Mouse (Mus musculus) kidney, embryonic 16.5 days (tissue): Measurements from ENCODE around the gene Ascc2. TPM values are rescaled to one million over a fixed set of nuclear protein-coding genes. Genes with fewer than 3 reads are reported as not detected.

Experiments used
- ATAC-seq: fragments of 200-750 bp; cut with Nextera tagmentation; 2 replicates; pipeline ENCODE4 v1.8.0; 2017; ENCODE audit warnings: moderate TSS enrichment; ENCODE audit not compliant: low FRiP score, low TSS enrichment
- H3K27ac ChIP-seq: fragments of 300-500 bp; sonication (generic); 2 replicates; pipeline ENCODE4 v1.5.1; 2014; ENCODE audit warnings: low read length
- H3K27me3 ChIP-seq: fragments of 300-500 bp; sonication (generic); 2 replicates; pipeline ENCODE4 v1.6.1; 2014; ENCODE audit warnings: low read length, control low read depth, mixed read lengths; ENCODE audit not compliant: insufficient read depth
- H3K36me3 ChIP-seq: fragments of 300-500 bp; sonication (generic); 2 replicates; pipeline ENCODE4 v1.6.1; 2014; ENCODE audit warnings: low read length, control low read depth, mixed read lengths; ENCODE audit not compliant: insufficient read depth
- H3K4me1 ChIP-seq: fragments of 300-500 bp; sonication (generic); 2 replicates; pipeline ENCODE4 v1.6.1; 2014; ENCODE audit warnings: low read length, control low read depth, mixed read lengths; ENCODE audit not compliant: insufficient read depth
- H3K4me2 ChIP-seq: fragments of 300-500 bp; sonication (generic); replicated peaks from 2 replicates; pipeline ENCODE4 v1.6.1; 2014; ENCODE audit warnings: low read depth, low read length
- H3K4me3 ChIP-seq: fragments of 300-500 bp; sonication (generic); 2 replicates; pipeline ENCODE4 v1.5.1; 2014; ENCODE audit warnings: mild to moderate bottlenecking, low read length
- H3K9ac ChIP-seq: fragments of 300-500 bp; sonication (generic); replicated peaks from 2 replicates; pipeline ENCODE4 v1.6.1; 2014; ENCODE audit warnings: low read length
- H3K9me3 ChIP-seq: fragments of 300-500 bp; sonication (generic); 2 replicates; pipeline ENCODE4 v1.6.1; 2016; ENCODE audit warnings: low read length, control low read depth
- WGBS: fragments of 180-500 bp; shearing (Covaris S2); extraction: QIAGEN DNeasy Blood & Tissue Kit; methylation state at CpG from one replicate; pipeline ENCODE4 v1.1.7; 2014; 5-methylcytosine and 5-hydroxymethylcytosine counted together
- polyA plus RNA-seq: library from polyadenylated mRNA; unstranded; fragments of >200 nt; fragmentation: Nextera tagmentation; extraction: Ambion mirVana; gene quantifications from 2 replicates; pipeline ENCODE4 v1.2.1, GENCODE M21; 2015

The Ascc2 gene
- polyA plus RNA-seq, 1 experiment from 2014 or later, result 33.4 TPM

GRCm38 (mm10) chr11:4604441-4604840 is 33.1 kb upstream of the Ascc2 start:
- Histone ChIP-seq H3K4me1 (peaks cover 11% of the 10 kb centered on the region), H3K27me3 (no peaks in the 10 kb centered on the region), H3K36me3 (no peaks in the 10 kb centered on the region), H3K9me3 (no peaks in the 10 kb centered on the region), H3K9ac (no peak overlapping the region), H3K27ac (no peak overlapping the region; the same call in 1 of the 2 replicates), H3K4me2 (no peak overlapping the region), H3K4me3 (no peak overlapping the region)
- WGBS, result 3% methylated on average over 6 of the region's 6 CpGs
- no peak for ATAC-seq

- 55% methylated on average over 7 of the region's 7 CpGs for WGBS
- Histone ChIP-seq H3K4me1 (peaks cover 11% of the 10 kb centered on the region), H3K27ac (no peak overlapping the region), H3K9me3 (no peaks in the 10 kb centered on the region), H3K4me2 (no peak overlapping the region), H3K4me3 (no peak overlapping the region), H3K36me3 (no peaks in the 10 kb centered on the region), H3K9ac (no peak overlapping the region), H3K27me3 (no peaks in the 10 kb centered on the region)
- no peak for ATAC-seq
These were observed 32.1 kb upstream of the Ascc2 start for GRCm38 (mm10) chr11:4605414-4605813.

DNA sequence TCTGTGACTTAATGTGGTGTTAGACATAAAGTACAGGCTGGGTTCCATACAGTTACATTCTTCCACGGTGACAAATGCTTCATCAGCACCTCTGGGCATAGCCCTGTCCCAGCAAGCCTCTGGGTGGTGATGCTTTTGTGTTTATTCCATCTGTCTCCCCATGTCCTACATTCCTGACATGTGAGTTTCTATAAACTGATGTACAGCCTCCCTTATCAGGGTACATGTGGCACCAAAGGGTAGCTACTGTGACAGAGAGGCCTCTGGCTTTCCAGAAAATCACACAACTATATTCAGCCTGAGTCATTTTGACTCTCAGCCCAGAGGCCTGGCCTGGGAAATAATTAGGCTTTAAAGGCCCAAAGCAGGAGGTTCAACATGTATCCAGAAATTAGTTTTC is 31.0 kb upstream of the Ascc2 start:
- 78% methylated on average over 1 of the region's 1 CpGs for WGBS
- Histone ChIP-seq H3K27me3 (no peaks in the 10 kb centered on the region), H3K4me3 (no peak overlapping the region), H3K9me3 (no peaks in the 10 kb centered on the region), H3K4me1 (peaks cover 11% of the 10 kb centered on the region), H3K4me2 (no peak overlapping the region), H3K27ac (no peak overlapping the region), H3K36me3 (no peaks in the 10 kb centered on the region), H3K9ac (no peak overlapping the region)
- ATAC-seq, result no peak

- Histone ChIP-seq H3K9me3 (no peaks in the 10 kb centered on the region), H3K27me3 (no peaks in the 10 kb centered on the region), H3K9ac (no peak overlapping the region), H3K4me1 (no peaks in the 10 kb centered on the region), H3K4me3 (no peak overlapping the region), H3K36me3 (no peaks in the 10 kb centered on the region), H3K4me2 (no peak overlapping the region), H3K27ac (no peak overlapping the region)
- no peak for ATAC-seq
- 57% methylated on average over 2 of the region's 2 CpGs for WGBS
These were observed 25.6 kb upstream of the Ascc2 start for GRCm38 (mm10) chr11:4611904-4612303.

- no peak for ATAC-seq
- no peaks in the 10 kb centered on the region for H3K4me1 ChIP-seq
- no peaks in the 10 kb centered on the region for H3K27me3 ChIP-seq
- no peak within 1 kb of the TSS for H3K9ac ChIP-seq
- H3K36me3 ChIP-seq, result no peaks in the 10 kb centered on the region
- H3K4me3 ChIP-seq, result no peak within 1 kb of the TSS
- H3K27ac ChIP-seq, result no peak within 1 kb of the TSS
- WGBS, result 77% methylated on average over 16 of the region's 16 CpGs
- no peak within 1 kb of the TSS for H3K4me2 ChIP-seq
- H3K9me3 ChIP-seq, result no peaks in the 10 kb centered on the region
These were observed 17.5 kb upstream of the Ascc2 start, which contains the start of gene Gm11032 for GRCm38 (mm10) chr11:4620017-4620485. Gene Gm11032 (plus strand): TSS chr11:4620067.

DNA sequence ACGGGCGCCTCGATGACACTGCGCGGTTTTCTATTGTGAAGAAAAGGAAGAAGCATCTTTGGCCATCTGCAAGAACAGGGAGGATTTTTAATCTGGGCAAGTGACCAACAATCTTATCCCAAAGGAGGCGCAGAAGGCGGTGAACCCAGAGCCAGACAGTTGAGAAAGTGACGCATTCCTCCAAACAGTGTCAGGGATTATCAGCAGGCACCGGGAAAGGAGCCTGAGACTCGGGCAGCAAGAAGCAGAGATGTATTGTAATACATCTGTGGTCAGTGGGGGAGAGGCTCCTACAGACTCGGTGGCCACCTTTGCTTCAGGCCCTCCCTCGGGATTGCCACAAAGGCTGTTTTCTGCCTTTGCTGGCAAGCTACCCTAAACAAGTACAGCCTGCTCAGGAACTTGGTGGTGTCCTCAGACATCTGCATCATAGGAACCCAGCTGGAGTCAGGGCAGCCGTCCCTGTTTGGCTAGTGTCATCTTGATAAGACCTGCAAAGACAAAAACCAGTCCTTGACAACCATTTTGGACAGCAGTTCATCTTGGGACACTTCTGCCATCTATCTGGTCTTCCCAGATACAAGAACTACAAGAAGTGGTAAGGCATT is 16.9 kb upstream of the Ascc2 start:
- Histone ChIP-seq H3K4me2 (no peak overlapping the region), H3K27ac (no peak overlapping the region), H3K9ac (no peak overlapping the region), H3K4me1 (no peaks in the 10 kb centered on the region), H3K36me3 (no peaks in the 10 kb centered on the region), H3K9me3 (no peaks in the 10 kb centered on the region), H3K4me3 (no peak overlapping the region), H3K27me3 (no peaks in the 10 kb centered on the region)
- ATAC-seq, result no peak
- 62% methylated on average over 13 of the region's 13 CpGs for WGBS

GRCm38 (mm10) chr11:4621866-4622265 is 15.7 kb upstream of the Ascc2 start:
- no peak for ATAC-seq
- Histone ChIP-seq H3K4me3 (no peak overlapping the region), H3K9me3 (no peaks in the 10 kb centered on the region), H3K27ac (no peak overlapping the region), H3K27me3 (no peaks in the 10 kb centered on the region), H3K4me1 (no peaks in the 10 kb centered on the region), H3K9ac (no peak overlapping the region), H3K4me2 (no peak overlapping the region), H3K36me3 (no peaks in the 10 kb centered on the region)
- WGBS, result 66% methylated on average over 4 of the region's 4 CpGs

GRCm38 (mm10) chr11:4622442-4622986 is 15.0 kb upstream of the Ascc2 start:
- H3K4me2 ChIP-seq, result no peak overlapping the region
- no peaks in the 10 kb centered on the region for H3K4me1 ChIP-seq
- H3K36me3 ChIP-seq, result no peaks in the 10 kb centered on the region
- no peak overlapping the region for H3K27ac ChIP-seq
- no peaks in the 10 kb centered on the region for H3K27me3 ChIP-seq
- no peak overlapping the region for H3K9ac ChIP-seq
- H3K4me3 ChIP-seq, result no peak overlapping the region
- H3K9me3 ChIP-seq, result no peaks in the 10 kb centered on the region
- no peak for ATAC-seq
- 74% methylated on average over 7 of the region's 7 CpGs for WGBS

GRCm38 (mm10) chr11:4622997-4623396 is 14.6 kb upstream of the Ascc2 start:
- H3K36me3 ChIP-seq, result no peaks in the 10 kb centered on the region
- no peak for ATAC-seq
- H3K4me2 ChIP-seq, result no peak overlapping the region
- WGBS, result 68% methylated on average over 5 of the region's 5 CpGs
- no peaks in the 10 kb centered on the region for H3K4me1 ChIP-seq
- no peak overlapping the region for H3K27ac ChIP-seq
- H3K4me3 ChIP-seq, result no peak overlapping the region
- no peak overlapping the region for H3K9ac ChIP-seq
- H3K27me3 ChIP-seq, result no peaks in the 10 kb centered on the region
- no peaks in the 10 kb centered on the region for H3K9me3 ChIP-seq

DNA sequence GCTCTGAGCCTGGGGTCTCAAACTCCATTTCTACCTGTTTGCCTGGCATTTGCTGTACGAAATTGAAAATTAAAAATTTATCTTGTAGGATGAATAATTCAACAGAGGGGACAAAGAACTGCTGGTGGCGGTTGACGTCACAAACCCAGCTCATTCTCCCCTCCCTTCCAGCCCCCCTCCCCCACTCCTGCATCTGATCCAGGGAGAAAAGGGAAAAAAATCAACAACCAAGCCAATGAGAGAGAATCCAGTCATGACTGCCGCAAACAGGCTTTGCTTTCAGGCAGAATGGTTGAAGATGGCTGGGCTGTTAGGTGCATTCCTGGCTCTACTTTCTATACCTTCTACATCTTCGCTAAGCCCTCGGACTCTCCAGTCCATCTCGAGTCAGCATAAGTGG is 11.6 kb upstream of the Ascc2 start:
- no peak for ATAC-seq
- Histone ChIP-seq H3K9me3 (no peaks in the 10 kb centered on the region), H3K27me3 (no peaks in the 10 kb centered on the region), H3K4me2 (no peak overlapping the region), H3K27ac (no peak overlapping the region), H3K4me3 (no peak overlapping the region), H3K36me3 (no peaks in the 10 kb centered on the region), H3K9ac (no peak overlapping the region), H3K4me1 (peaks cover 5% of the 10 kb centered on the region; the same call in 1 of the 2 replicates)
- WGBS, result 86% methylated on average over 7 of the region's 7 CpGs
